Mouse (Mus musculus) Patski (cell line): ENCODE data around the gene Pgap3. TPM values are rescaled to one million over a fixed set of nuclear protein-coding genes. Genes with fewer than 3 reads are reported as not detected.

Experiments
- ATAC-seq: fragments of 100-300 bp; one replicate; pipeline ENCODE4 v1.8.0; 2021
- CTCF ChIA-PET: fragments of 350-600 bp; sonication (Branson Sonifier 250); formaldehyde crosslinking; loops from one replicate; lab custom pipeline; 2022; ENCODE audit warnings: inconsistent platforms; lab: Charles Lee
- POLR2A ChIA-PET: fragments of 350-600 bp; sonication (Branson Sonifier 250); formaldehyde crosslinking; loops from one replicate; lab custom pipeline; 2022; ENCODE audit warnings: antibody characterized with exemption, inconsistent platforms; lab: Charles Lee
- DNase-seq: peaks from one replicate; pipeline ENCODE4 v3.0.0-alpha.2; 2011; ENCODE audit warnings: low read depth, low spot score
- H3K27me3 ChIP-seq: fragments of 371-371 bp; one replicate; pipeline ENCODE4 v1.5.1; 2021
- CTCF ChIP-seq: fragments of 100-300 bp; IDR thresholded peaks from one replicate; pipeline ENCODE4 v1.5.1; 2021
- in situ Hi-C: fragments of 300-500 bp; cut with MboI; formaldehyde crosslinking; loops from 3 replicates; pipeline ENCODE4 v1.11.1; 2018; ENCODE audit warnings: low pct_unique_long_range_greater_than_20kb, mixed read lengths
- polyA plus RNA-seq: library from polyadenylated mRNA; unstranded; gene quantifications from one replicate; pipeline ENCODE4 v1.2.3, GENCODE M21; 2021

The Pgap3 gene
- polyA plus RNA-seq, result 9.9 TPM

DNA sequence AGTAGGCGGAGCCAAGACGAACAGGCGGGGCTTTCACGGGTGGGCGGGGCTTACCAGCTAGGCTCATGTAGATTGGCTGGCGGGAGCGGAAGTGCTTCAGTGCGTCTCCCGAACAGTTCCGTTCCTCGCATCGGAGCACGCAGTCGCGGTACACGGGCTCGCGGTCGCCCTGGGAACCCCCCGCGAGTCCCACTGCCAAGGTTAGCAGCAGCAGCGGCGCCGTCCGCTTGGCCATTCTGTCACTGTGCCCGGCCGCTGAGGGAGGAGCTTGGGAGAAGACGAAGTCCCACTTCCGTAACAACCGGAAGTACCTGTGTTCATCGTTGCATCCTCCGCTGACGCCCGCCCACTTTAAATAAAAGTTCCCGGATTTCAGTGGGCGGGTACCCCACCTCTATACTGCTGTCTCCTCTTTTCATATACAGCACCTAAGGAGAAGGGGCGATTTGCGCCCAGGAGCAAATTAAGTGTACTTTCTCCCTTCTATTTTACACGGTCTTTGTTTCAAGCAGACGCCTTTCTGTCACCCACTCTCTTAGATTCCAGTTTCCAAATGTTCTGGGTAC is at the start of gene Pgap3:
Pgap3 (minus strand) TSS at position 330 of the 566 bp plus-strand sequence.
- H3K27me3 ChIP-seq, result no peaks in the 10 kb centered on the region
- in situ Hi-C loops, result no loop called here
- peak; percentile 70 for ATAC-seq
- POLR2A ChIA-PET, result interaction anchor here (2.4 kb wide), 1 partner anchor 13 kb away, joined by 17 read pairs; the partner anchor contains the start of gene Erbb2
- CTCF ChIA-PET, result interaction anchor here (0.9 to 2.5 kb wide), 2 partner anchors 10 to 57 kb away, joined by 3 to 11 read pairs; no protein-coding TSS in a partner anchor
- TF ChIP-seq CTCF, result no peak
- peak; percentile 67 for DNase-seq

GRCm38 (mm10) chr11:98449419-98449818 is 49.1 kb upstream of the Pgap3 start:
- ChIA-PET POLR2A (interaction anchor here (0.5 to 1.8 kb wide), 2 partner anchors 37 to 773 kb away, joined by 3 to 4 read pairs; partner anchors contain the start of gene Erbb2), CTCF (interaction anchor here (0.8 to 3.7 kb wide), 2 partner anchors 11 to 107 kb away, joined by 3 to 17 read pairs; partner anchors contain the start of gene Mien1)
- no peak for DNase-seq
- no peak for TF ChIP-seq CTCF
- no peak for ATAC-seq
- in situ Hi-C loops, result no loop called here
- no peaks in the 10 kb centered on the region for H3K27me3 ChIP-seq

DNA sequence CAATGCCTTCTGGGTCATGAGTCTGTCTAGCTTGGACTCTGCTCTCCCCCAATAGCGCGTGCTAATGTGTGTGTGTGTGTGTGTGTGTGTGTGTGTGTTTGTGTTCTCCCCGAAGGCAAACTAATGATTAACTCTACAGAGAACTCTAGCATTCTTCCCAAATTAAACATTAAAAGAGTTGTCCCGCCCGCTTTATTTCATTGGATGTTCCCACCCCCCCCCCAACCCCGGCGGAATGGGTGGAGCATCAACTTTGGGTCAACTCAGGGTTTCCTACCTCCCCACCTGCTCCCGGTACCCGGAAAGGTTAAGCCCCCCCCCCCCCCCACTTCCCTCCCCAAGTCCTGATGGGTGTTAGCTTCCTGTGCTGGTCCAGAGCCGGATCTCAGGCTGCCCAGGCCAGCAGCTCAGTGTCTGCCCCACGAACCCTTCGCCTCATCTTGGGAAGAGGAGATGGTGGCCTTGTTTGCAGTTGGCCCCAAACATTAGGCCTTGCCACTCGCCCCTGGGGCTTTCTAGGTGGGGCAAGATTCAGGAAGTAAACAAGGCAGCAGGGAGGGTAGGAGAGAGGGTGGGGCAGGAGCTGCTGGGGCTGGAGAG is 48.0 kb upstream of the Pgap3 start:
- in situ Hi-C loops, result no loop called here
- CTCF ChIA-PET, result interaction anchor here (1.0 to 3.7 kb wide), 3 partner anchors 10 to 106 kb away, joined by 3 to 17 read pairs (median 8); partner anchors contain the start of gene Mien1
- DNase-seq (no peak), ATAC-seq (no peak)
- no peak for TF ChIP-seq CTCF
- H3K27me3 ChIP-seq, result no peaks in the 10 kb centered on the region
- POLR2A ChIA-PET, result interaction anchor here (1.3 to 1.8 kb wide), 2 partner anchors 34 to 36 kb away, joined by 3 to 4 read pairs; partner anchors contain the start of gene Erbb2

- H3K27me3 ChIP-seq, result no peaks in the 10 kb centered on the region
- DNase-seq (no peak), ATAC-seq (no peak)
- in situ Hi-C loops, result no loop called here
- ChIA-PET POLR2A (interaction anchor here (1.3 kb wide), 1 partner anchor 33 kb away, joined by 3 read pairs; no protein-coding TSS in a partner anchor), CTCF (interaction anchor here (1.5 to 3.7 kb wide), 2 partner anchors 9 to 105 kb away, joined by 8 to 17 read pairs; partner anchors contain the start of gene Mien1)
- no peak for TF ChIP-seq CTCF
Observed at GRCm38 (mm10) chr11:98447475-98447834, 47.2 kb upstream of the Pgap3 start.

DNA sequence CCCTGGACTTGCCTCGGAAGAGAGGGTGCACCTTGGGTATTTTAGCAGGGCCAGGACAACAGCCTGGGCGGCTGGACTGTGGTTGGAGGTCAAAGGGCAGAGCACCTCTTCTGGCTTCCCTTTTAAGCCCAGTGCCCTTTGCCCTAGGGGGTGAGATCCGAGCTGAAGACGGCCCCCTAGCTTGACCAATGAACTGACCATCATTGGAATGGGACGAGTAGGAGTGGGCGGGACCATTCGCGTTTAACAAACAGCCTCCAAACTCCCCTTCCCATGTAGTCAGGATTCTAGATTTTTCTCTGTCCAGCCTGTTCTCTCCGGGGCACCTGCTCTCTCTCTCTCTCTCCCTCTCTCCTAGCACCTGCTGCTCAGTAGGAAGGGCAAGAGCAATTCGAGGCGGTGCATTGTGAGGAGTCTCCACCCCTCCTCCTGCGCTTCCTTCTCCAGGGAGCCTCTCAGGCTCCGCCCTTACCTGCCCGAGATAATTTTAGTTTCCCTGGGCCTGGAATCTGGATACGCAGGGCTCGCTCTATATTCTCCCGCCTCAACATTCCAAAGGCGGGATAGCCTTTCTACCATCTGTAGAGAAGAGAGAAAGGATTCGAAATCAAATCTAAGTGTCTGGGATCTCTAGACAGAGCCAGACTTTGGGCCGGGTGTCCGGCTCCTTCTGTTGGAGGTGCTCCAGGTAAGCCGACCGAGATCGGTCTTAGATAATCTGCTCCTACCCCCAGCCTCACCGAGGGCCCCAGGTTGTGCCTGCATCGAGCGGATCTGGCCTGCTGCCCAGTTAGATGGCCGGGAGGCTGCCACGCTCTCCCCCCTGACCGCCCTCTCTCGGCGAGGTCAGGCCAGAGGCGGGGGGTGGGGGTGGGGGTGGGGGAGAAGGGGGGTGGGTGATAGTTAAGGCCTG is 46.5 kb upstream of the Pgap3 start:
- no peaks in the 10 kb centered on the region for H3K27me3 ChIP-seq
- no peak for TF ChIP-seq CTCF
- DNase-seq (no peak), ATAC-seq (no peak)
- in situ Hi-C loops, result no loop called here
- CTCF ChIA-PET, result interaction anchor here (1.1 to 3.7 kb wide), 3 partner anchors 8 to 104 kb away, joined by 4 to 17 read pairs (median 8); partner anchors contain the start of gene Mien1
- POLR2A ChIA-PET, result no interaction called here

DNA sequence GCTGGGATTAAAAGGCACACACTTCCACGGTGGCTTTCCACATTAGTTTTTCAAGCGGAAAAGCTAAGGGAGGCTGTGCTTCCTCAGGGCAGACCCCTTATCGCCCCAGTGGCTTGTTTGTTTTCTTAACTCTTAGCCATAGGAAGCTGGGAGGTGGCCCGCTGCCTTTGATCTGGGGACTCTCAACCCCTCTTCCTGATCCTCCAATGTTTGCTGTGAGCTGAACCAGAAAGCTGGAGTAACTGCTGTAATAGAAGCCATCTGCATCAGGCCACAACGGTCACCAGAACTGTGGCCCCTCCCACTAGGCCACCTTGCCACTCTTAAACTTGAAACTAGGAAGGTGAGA is 45.9 kb upstream of the Pgap3 start, which contains the start of gene Grb7:
Grb7 (plus strand) TSS at position 182 of the 349 bp plus-strand sequence.
- TF ChIP-seq CTCF, result no peak
- H3K27me3 ChIP-seq, result no peaks in the 10 kb centered on the region
- in situ Hi-C loops, result no loop called here
- DNase-seq, result no peak
- POLR2A ChIA-PET, result no interaction called here
- CTCF ChIA-PET, result interaction anchor here (1.1 kb wide), 1 partner anchor 103 kb away, joined by 4 read pairs; no protein-coding TSS in a partner anchor
- ATAC-seq, result no peak

DNA sequence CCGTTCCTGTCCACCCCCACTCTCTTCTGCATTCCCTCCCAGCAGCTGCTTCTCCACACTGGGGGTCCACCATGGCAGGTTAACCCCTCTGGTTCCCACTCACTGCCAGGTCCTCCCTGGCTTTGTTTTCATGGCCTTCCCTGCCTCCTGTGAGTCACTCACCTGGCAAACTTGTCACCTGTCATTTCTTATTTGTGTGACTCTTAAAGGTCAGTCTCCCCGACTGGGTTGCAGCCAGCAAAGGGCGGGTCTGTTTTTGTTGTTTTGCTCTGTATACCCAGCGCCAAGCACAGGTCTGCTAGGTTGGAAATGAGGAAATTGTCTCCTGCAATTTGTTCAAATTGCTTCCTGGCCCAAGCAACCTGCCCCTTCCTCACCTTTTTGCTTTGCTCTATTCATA is 45.4 kb upstream of the Pgap3 start:
- no peak for TF ChIP-seq CTCF
- ChIA-PET POLR2A (no interaction called here), CTCF (interaction anchor here (1.1 kb wide), 1 partner anchor 103 kb away, joined by 4 read pairs; no protein-coding TSS in a partner anchor)
- DNase-seq (no peak), ATAC-seq (no peak)
- no peaks in the 10 kb centered on the region for H3K27me3 ChIP-seq
- in situ Hi-C loops, result no loop called here

GRCm38 (mm10) chr11:98445238-98445637 is 44.9 kb upstream of the Pgap3 start:
- in situ Hi-C loops, result no loop called here
- no peak for TF ChIP-seq CTCF
- no peak for DNase-seq
- ChIA-PET POLR2A (no interaction called here), CTCF (interaction anchor here (1.1 kb wide), 1 partner anchor 102 kb away, joined by 4 read pairs; no protein-coding TSS in a partner anchor)
- ATAC-seq, result no peak
- no peaks in the 10 kb centered on the region for H3K27me3 ChIP-seq

DNA sequence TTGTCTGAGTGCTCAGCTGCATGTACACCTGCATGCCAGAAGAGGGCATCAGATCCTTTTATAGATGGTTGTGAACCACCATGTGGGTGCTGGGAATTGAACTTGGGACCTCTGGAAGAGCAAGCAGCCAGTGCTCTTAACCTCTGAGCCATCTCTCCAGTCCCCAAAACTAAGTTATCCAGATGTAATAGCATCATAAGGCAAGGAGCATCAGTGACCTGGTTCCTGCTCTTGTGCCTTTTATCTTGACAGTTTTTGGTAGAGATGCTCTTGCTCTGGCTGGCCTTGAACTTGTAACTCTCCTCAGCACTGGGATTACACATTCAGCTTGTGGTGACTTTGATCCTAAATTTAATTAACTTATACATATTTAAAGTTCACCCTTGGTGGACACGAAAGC is 43.4 kb upstream of the Pgap3 start:
- ChIA-PET POLR2A (no interaction called here), CTCF (interaction anchor here (1.1 kb wide), 1 partner anchor 101 kb away, joined by 3 read pairs; no protein-coding TSS in a partner anchor)
- no peaks in the 10 kb centered on the region for H3K27me3 ChIP-seq
- no peak for TF ChIP-seq CTCF
- ATAC-seq, result no peak
- in situ Hi-C loops, result no loop called here
- DNase-seq, result no peak
